8 mouse cellular contexts compared by ENCODE assay signal in genomic region chr9:83556780-83557771, GRCm38 (mm10). TPM values are rescaled to one million over a fixed set of nuclear protein-coding genes. Genes with fewer than 3 reads are reported as not detected.
A peak's percentile ranks its signal among the peaks of the same experiment; 100 is the strongest.
DNase-seq lines count a peak whose midpoint lies in the region; ATAC-seq and TF ChIP-seq lines count a peak whose summit lies in the region.

No protein-coding gene starts in this region.

- H3K79me2 ChIP-seq in heart, adult 2 months (replicated peaks; ENCODE audit: control insufficient read depth, insufficient read depth, low read length) = no peaks in the 10 kb centered on the region

- H3K9ac ChIP-seq in heart, adult 2 months (ENCODE audit: low read depth, low read length) = no peak overlapping the region
- no peak overlapping the region for H3K9ac ChIP-seq in midbrain, embryonic 16.5 days (ENCODE audit: low read depth, low read length)

- TF ChIP-seq EP300 in heart, adult 2 months (IDR thresholded peaks at IDR 0.05; ENCODE audit: insufficient read depth, low read depth, low read length) = peak; percentile 76; the same call in 1 of the 2 replicates

- TF ChIP-seq CTCF in heart, adult 2 months (IDR thresholded peaks at IDR 0.05) = no peak

- no peak overlapping the region for H3K4me2 ChIP-seq in midbrain, embryonic 16.5 days (ENCODE audit: low read length)

- peak; percentile 38; the same call in 1 of the 2 replicates for ATAC-seq in midbrain, embryonic 16.5 days
- ATAC-seq in inflammation-experienced regulatory T-cells, adult 6 months = no peak
- ATAC-seq in megakaryocyte, adult 5-6 weeks (ENCODE audit: poor library complexity, severe bottlenecking) = no peak

- H3K9me3 ChIP-seq in midbrain, embryonic 16.5 days (replicated peaks; ENCODE audit: control insufficient read depth, low read length, poor library complexity, severe bottlenecking) = no peaks in the 10 kb centered on the region

- no peak overlapping the region for H3K4me3 ChIP-seq in heart, adult 2 months
- H3K4me3 ChIP-seq in midbrain, embryonic 16.5 days (ENCODE audit: low read depth, low read length) = no peak overlapping the region

- H3K27ac ChIP-seq in heart, adult 2 months = peak overlapping the region; percentile 72
- H3K27ac ChIP-seq in midbrain, embryonic 16.5 days (ENCODE audit: low read length) = no peak overlapping the region

- H3K36me3 ChIP-seq in heart, adult 2 months (ENCODE audit: control insufficient read depth, insufficient read depth, low read length) = no peaks in the 10 kb centered on the region
- no peaks in the 10 kb centered on the region for H3K36me3 ChIP-seq in midbrain, embryonic 16.5 days (ENCODE audit: control insufficient read depth, insufficient read depth, low read length)

- WGBS in heart, adult 2 months = 40% methylated on average over 10 of the region's 10 CpGs
- 61% methylated on average over 10 of the region's 10 CpGs for WGBS in midbrain, embryonic 16.5 days

- peak; percentile 10 for DNase-seq in gastrocnemius, postnatal 14 days
- no peak for DNase-seq in gastrocnemius, postnatal 10 days
- DNase-seq in heart, adult 2 months = peak; percentile 52 to 66
- peak; percentile 13 to 14 for DNase-seq in kidney, adult 8-10 months
- DNase-seq in frontal cortex, adult 2 months (ENCODE audit: extremely low spot score in 1 of 2, low spot score in 1 of 2) = no peak

- 0 out of 2 replicates have a peak, but pooled peaks have one; percentile 31 for TF ChIP-seq POLR2A in heart, adult 2 months (IDR thresholded peaks at IDR 0.05; ENCODE audit: insufficient read depth, low read depth, low read length)

- H3K27me3 ChIP-seq in heart, adult 2 months (ENCODE audit: control insufficient read depth, insufficient read depth, low read length) = no peaks in the 10 kb centered on the region
- no peaks in the 10 kb centered on the region for H3K27me3 ChIP-seq in midbrain, embryonic 16.5 days (ENCODE audit: control insufficient read depth, insufficient read depth, low read depth, low read length)

- intact Hi-C loops in gastrocnemius, postnatal 14 days (cut with DNase I; ENCODE audit: low total_unique reads) = no loop called here
- intact Hi-C loops in heart, adult 2 months (cut with DNase I) = no loop called here

- H3K4me1 ChIP-seq in heart, adult 2 months (ENCODE audit: control insufficient read depth, insufficient read depth, low read length) = peaks cover 16% of the 10 kb centered on the region
- H3K4me1 ChIP-seq in midbrain, embryonic 16.5 days (ENCODE audit: control insufficient read depth, insufficient read depth, low read length) = peaks cover 5% of the 10 kb centered on the region

RNA-seq across cellular contexts. Expression of gene Sh3bgrl2, which starts 8.9 kb away (rescaled TPM):
- total RNA-seq in gastrocnemius, postnatal 14 days (2021) = 1 to 10 TPM; 1.4 TPM
- total RNA-seq in gastrocnemius, postnatal 10 days (2021) = 1 to 10 TPM; 1.5 to 1.9 TPM
- total RNA-seq in heart, adult 2 months (2021) = 10 to 100 TPM in 1 of 2 experiments, 1 to 10 TPM in 1; 3.7 to 10.1 TPM
- polyA plus RNA-seq in heart, adult 2 months (2012; rRNA removed) = 2.6 and 4.8 TPM in 2 replicates
- 8.4 and 10.3 TPM in 2 replicates for polyA plus RNA-seq in midbrain, embryonic 16.5 days (2015; fragmentation: Nextera tagmentation; extraction: Ambion mirVana)
- 41.9 and 42.8 TPM in 2 replicates for polyA plus RNA-seq in frontal cortex, adult 2 months (2012; rRNA removed)
- polyA plus RNA-seq in inflammation-experienced regulatory T-cells, adult 6 months (2017; shearing (Covaris generic)) = 10 to 100 TPM in 2 of 3 experiments, under 1 TPM in 1; 0.96 to 17.1 (median 11.0) TPM
- not detected in 2 replicates for total RNA-seq in megakaryocyte, adult 5-6 weeks (2015)
- 0.11 TPM in 1 of 2 replicates, not detected in the other for total RNA-seq in megakaryocyte, adult 5-6 weeks (2017)

Comparison
In these comparisons a context has a peak if more than half of its experiments do, and no peak if none do; other contexts are left out.
1. DNase-seq: peak in gastrocnemius, postnatal 14 days (single experiment), heart, adult 2 months (2 of 2) and kidney, adult 8-10 months (2 of 2); none in gastrocnemius, postnatal 10 days (single experiment) and frontal cortex, adult 2 months (0 of 2).